Mouse (Mus musculus) limb, embryonic 12.5 days (tissue): ENCODE measurements around the gene Mafk. TPM values are rescaled to one million over a fixed set of nuclear protein-coding genes. Genes with fewer than 3 reads are reported as not detected.
"Not testable (repeated sequence)": the region's sequence is repeated elsewhere in the genome, so short reads cannot be mapped to it uniquely, and the experiment has no call there.

Experiments used
- ATAC-seq: fragments of 200-750 bp; cut with Nextera tagmentation; 2 replicates; pipeline ENCODE4 v1.8.0; 2017; ENCODE audit warnings: low read depth, moderate TSS enrichment; ENCODE audit not compliant: insufficient number of reproducible peaks, insufficient read depth, low FRiP score, low TSS enrichment
- H3K27ac ChIP-seq: fragments of 300-500 bp; sonication (generic); 2 replicates; pipeline ENCODE4 v1.5.1; 2016; ENCODE audit warnings: mild to moderate bottlenecking, moderate library complexity
- H3K27me3 ChIP-seq: fragments of 300-500 bp; sonication (generic); 2 replicates; pipeline ENCODE4 v1.6.1; 2016; ENCODE audit warnings: mild to moderate bottlenecking, moderate library complexity
- H3K36me3 ChIP-seq: fragments of 300-500 bp; sonication (generic); 2 replicates; pipeline ENCODE4 v1.6.1; 2016; ENCODE audit warnings: mild to moderate bottlenecking, moderate library complexity
- H3K4me1 ChIP-seq: fragments of 300-500 bp; sonication (generic); replicated peaks from 2 replicates; pipeline ENCODE4 v1.6.1; 2016
- H3K4me2 ChIP-seq: fragments of 300-500 bp; sonication (generic); 2 replicates; pipeline ENCODE4 v1.6.1; 2016; ENCODE audit warnings: mild to moderate bottlenecking, moderate library complexity
- H3K4me3 ChIP-seq: fragments of 300-500 bp; sonication (generic); replicated peaks from 2 replicates; pipeline ENCODE4 v1.5.1; 2016; ENCODE audit warnings: mild to moderate bottlenecking
- H3K9ac ChIP-seq: fragments of 300-500 bp; sonication (generic); replicated peaks from 2 replicates; pipeline ENCODE4 v1.6.1; 2016; ENCODE audit warnings: mild to moderate bottlenecking, moderate library complexity
- H3K9me3 ChIP-seq: fragments of 300-500 bp; sonication (generic); 2 replicates; pipeline ENCODE4 v1.6.1; 2016; ENCODE audit warnings: mild to moderate bottlenecking, moderate library complexity
- WGBS: fragments of 180-500 bp; shearing (Covaris S2); methylation state at CpG from one replicate; pipeline ENCODE4 v1.1.7; 2016; 5-methylcytosine and 5-hydroxymethylcytosine counted together
- polyA plus RNA-seq: library from polyadenylated mRNA; unstranded; fragments of >200 nt; fragmentation: Nextera tagmentation; extraction: Ambion mirVana; gene quantifications from 2 replicates; pipeline ENCODE4 v1.2.1, GENCODE M21; 2016

Gene Mafk
- 7.0 and 8.3 TPM in 2 replicates for polyA plus RNA-seq

- Histone ChIP-seq H3K36me3 (no peaks in the 10 kb centered on the region), H3K27ac (0 out of 2 replicates have a peak within 1 kb of the TSS, but pooled peaks have one; percentile 23), H3K4me2 (peak within 1 kb of the TSS; percentile 100), H3K27me3 (peaks cover 20% of the 10 kb centered on the region), H3K9me3 (no peaks in the 10 kb centered on the region), H3K9ac (peak within 1 kb of the TSS; percentile 68), H3K4me3 (peak within 1 kb of the TSS; percentile 81), H3K4me1 (peaks cover 21% of the 10 kb centered on the region)
- WGBS, result 1% methylated on average over 92 of the region's 92 CpGs
- ATAC-seq, result peak; percentile 85
These were observed at the start of gene Mafk for GRCm38 (mm10) chr5:139791227-139792158. Mafk (plus strand) TSS chr5:139791513.

- not testable (repeated sequence) for ATAC-seq, H3K27me3 ChIP-seq, H3K9me3 ChIP-seq, H3K27ac ChIP-seq, H3K36me3 ChIP-seq, H3K9ac ChIP-seq, H3K4me1 ChIP-seq, H3K4me2 ChIP-seq, H3K4me3 ChIP-seq
- WGBS, result 49% methylated on average over 3 of the region's 3 CpGs
These were observed 48.7 kb upstream of the Mafk start for GRCm38 (mm10) chr5:139742640-139743039.

- peaks cover 15% of the 10 kb centered on the region for H3K36me3 ChIP-seq
- H3K9ac ChIP-seq, result no peak overlapping the region
- no peaks in the 10 kb centered on the region for H3K9me3 ChIP-seq
- ATAC-seq, result peak; percentile 58
- 1% methylated on average over 3 of the region's 3 CpGs for WGBS
- no peak overlapping the region for H3K27ac ChIP-seq
- no peak overlapping the region for H3K4me3 ChIP-seq
- 0 out of 2 replicates have a peak, but pooled peaks cover 4% of the 10 kb centered on the region for H3K4me1 ChIP-seq
- H3K4me2 ChIP-seq, result no peak overlapping the region
- no peaks in the 10 kb centered on the region for H3K27me3 ChIP-seq
These were observed 45.5 kb upstream of the Mafk start for GRCm38 (mm10) chr5:139745771-139746170.

GRCm38 (mm10) chr5:139749413-139750125 is 41.7 kb upstream of the Mafk start:
- H3K27me3 ChIP-seq, result no peaks in the 10 kb centered on the region
- WGBS, result 86% methylated on average over 16 of the region's 16 CpGs
- H3K9ac ChIP-seq, result no peak overlapping the region
- H3K9me3 ChIP-seq, result no peaks in the 10 kb centered on the region
- H3K36me3 ChIP-seq, result peaks cover 53% of the 10 kb centered on the region
- no peak for ATAC-seq
- H3K4me2 ChIP-seq, result no peak overlapping the region
- H3K4me3 ChIP-seq, result no peak overlapping the region
- H3K4me1 ChIP-seq, result 0 out of 2 replicates have a peak, but pooled peaks cover 4% of the 10 kb centered on the region
- no peak overlapping the region for H3K27ac ChIP-seq

GRCm38 (mm10) chr5:139750535-139750934 is 40.8 kb upstream of the Mafk start:
- peaks cover 62% of the 10 kb centered on the region for H3K36me3 ChIP-seq
- no peak overlapping the region for H3K9ac ChIP-seq
- no peaks in the 10 kb centered on the region for H3K9me3 ChIP-seq
- H3K27ac ChIP-seq, result no peak overlapping the region
- no peak overlapping the region for H3K4me2 ChIP-seq
- H3K27me3 ChIP-seq, result no peaks in the 10 kb centered on the region
- 0 out of 2 replicates have a peak, but pooled peaks cover 4% of the 10 kb centered on the region for H3K4me1 ChIP-seq
- no peak for ATAC-seq
- H3K4me3 ChIP-seq, result no peak overlapping the region

- peaks cover 99% of the 10 kb centered on the region for H3K36me3 ChIP-seq
- no peak overlapping the region for H3K27ac ChIP-seq
- no peak overlapping the region for H3K4me2 ChIP-seq
- 30% methylated on average over 12 of the region's 12 CpGs for WGBS
- no peak for ATAC-seq
- no peaks in the 10 kb centered on the region for H3K9me3 ChIP-seq
- H3K4me1 ChIP-seq, result no peaks in the 10 kb centered on the region
- no peak overlapping the region for H3K4me3 ChIP-seq
- H3K27me3 ChIP-seq, result no peaks in the 10 kb centered on the region
- H3K9ac ChIP-seq, result no peak overlapping the region
These were observed 36.6 kb upstream of the Mafk start for GRCm38 (mm10) chr5:139754753-139755152.

- peaks cover 100% of the 10 kb centered on the region for H3K36me3 ChIP-seq
- 92% methylated on average over 12 of the region's 12 CpGs for WGBS
- no peak for ATAC-seq
- H3K9me3 ChIP-seq, result no peaks in the 10 kb centered on the region
- no peak overlapping the region for H3K4me3 ChIP-seq
- H3K4me2 ChIP-seq, result no peak overlapping the region
- H3K9ac ChIP-seq, result no peak overlapping the region
- no peak overlapping the region for H3K27ac ChIP-seq
- no peaks in the 10 kb centered on the region for H3K27me3 ChIP-seq
- no peaks in the 10 kb centered on the region for H3K4me1 ChIP-seq
These were observed 35.2 kb upstream of the Mafk start for GRCm38 (mm10) chr5:139756135-139756534.

- Histone ChIP-seq H3K9me3 (no peaks in the 10 kb centered on the region), H3K4me2 (no peak overlapping the region), H3K4me3 (no peak overlapping the region), H3K27me3 (no peaks in the 10 kb centered on the region), H3K27ac (no peak overlapping the region), H3K9ac (no peak overlapping the region), H3K36me3 (peaks cover 100% of the 10 kb centered on the region), H3K4me1 (no peaks in the 10 kb centered on the region)
- no peak for ATAC-seq
- 87% methylated on average over 2 of the region's 2 CpGs for WGBS
These were observed 34.7 kb upstream of the Mafk start for GRCm38 (mm10) chr5:139756586-139756985.

- ATAC-seq, result no peak
- 90% methylated on average over 16 of the region's 16 CpGs for WGBS
- H3K36me3 ChIP-seq, result peaks cover 100% of the 10 kb centered on the region
These were observed 33.2 kb upstream of the Mafk start for GRCm38 (mm10) chr5:139758096-139758495.

GRCm38 (mm10) chr5:139764296-139764695 is 27.0 kb upstream of the Mafk start:
- H3K9ac ChIP-seq, result no peak overlapping the region
- no peaks in the 10 kb centered on the region for H3K9me3 ChIP-seq
- no peak overlapping the region for H3K4me3 ChIP-seq
- WGBS, result 79% methylated on average over 11 of the region's 11 CpGs
- peaks cover 100% of the 10 kb centered on the region for H3K36me3 ChIP-seq
- ATAC-seq, result no peak
- no peak overlapping the region for H3K4me2 ChIP-seq
- H3K27ac ChIP-seq, result no peak overlapping the region
- no peaks in the 10 kb centered on the region for H3K27me3 ChIP-seq
- H3K4me1 ChIP-seq, result no peaks in the 10 kb centered on the region

More at GRCm38 (mm10) chr5:139758096-139758495, 33.2 kb upstream of the Mafk start:
- no peak overlapping the region for H3K27ac ChIP-seq
- no peaks in the 10 kb centered on the region for H3K4me1 ChIP-seq
- H3K27me3 ChIP-seq, result no peaks in the 10 kb centered on the region
- no peak overlapping the region for H3K9ac ChIP-seq
- H3K4me2 ChIP-seq, result no peak overlapping the region
- no peaks in the 10 kb centered on the region for H3K9me3 ChIP-seq
- no peak overlapping the region for H3K4me3 ChIP-seq

- no peaks in the 10 kb centered on the region for H3K27me3 ChIP-seq
- H3K4me1 ChIP-seq, result no peaks in the 10 kb centered on the region
- 91% methylated on average over 8 of the region's 8 CpGs for WGBS
- no peak overlapping the region for H3K27ac ChIP-seq
- no peak for ATAC-seq
- no peaks in the 10 kb centered on the region for H3K9me3 ChIP-seq
- H3K9ac ChIP-seq, result no peak overlapping the region
- H3K4me3 ChIP-seq, result no peak overlapping the region
- no peak overlapping the region for H3K4me2 ChIP-seq
- peaks cover 100% of the 10 kb centered on the region for H3K36me3 ChIP-seq
These were observed 23.1 kb upstream of the Mafk start for GRCm38 (mm10) chr5:139768216-139768615.
